Mouse (Mus musculus) urinary bladder, postnatal 14 days (tissue): ENCODE data around the gene Gm21988.

Source experiments
- DNase-seq: peaks from one replicate; pipeline ENCODE4 v3.0.0; 2021; ENCODE audit warnings: low spot score

Gene Gm21988

GRCm38 (mm10) chr11:70218039-70218438 is 21.6 kb downstream of the Gm21988 start:
- DNase-seq, result no peak

DNA sequence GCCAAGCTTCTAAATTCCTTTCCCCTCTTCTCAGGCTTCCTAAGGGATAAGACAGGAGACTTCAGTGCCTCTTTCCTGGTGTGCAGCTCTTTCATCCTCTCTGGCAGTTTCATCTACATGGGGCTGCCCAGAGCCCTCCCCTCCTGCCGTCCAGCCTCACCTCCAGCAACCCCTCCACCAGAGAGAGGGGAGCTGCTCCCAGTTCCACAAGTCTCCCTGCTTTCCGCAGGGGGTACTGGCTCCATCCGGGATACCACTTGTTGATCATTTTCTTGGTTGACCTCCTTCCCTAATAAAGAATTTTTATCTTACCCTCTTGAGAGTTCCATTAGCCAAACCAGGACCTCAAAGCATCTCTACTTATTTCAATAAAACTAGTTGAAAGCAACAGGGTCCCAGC is 23.5 kb downstream of the Gm21988 start:
- DNase-seq, result no peak

GRCm38 (mm10) chr11:70215301-70215700 is 24.3 kb downstream of the Gm21988 start:
- no peak for DNase-seq

GRCm38 (mm10) chr11:70214856-70215209 is 24.8 kb downstream of the Gm21988 start:
- no peak for DNase-seq

- DNase-seq, result no peak
Observed at GRCm38 (mm10) chr11:70214191-70214855, 25.3 kb downstream of the Gm21988 start.

DNA sequence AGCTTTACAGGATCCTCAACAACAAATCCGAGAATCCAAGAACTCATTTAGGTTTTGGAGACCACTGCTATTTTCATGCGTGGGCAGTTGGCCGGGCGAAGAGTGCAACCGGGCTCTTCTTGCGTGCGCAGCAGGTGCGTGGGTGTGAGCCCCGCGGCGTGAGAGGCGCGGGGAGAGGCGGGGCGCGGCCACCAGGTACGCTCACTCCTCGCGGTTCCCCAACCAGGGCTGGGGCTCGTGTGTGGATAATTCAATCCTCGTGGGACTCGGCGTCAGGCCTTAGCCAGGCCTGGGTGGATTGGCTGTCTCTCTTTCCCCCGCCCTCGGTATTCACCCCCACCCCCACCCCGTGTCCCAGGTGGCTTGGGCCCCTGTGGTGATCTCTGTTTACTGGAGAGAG is 25.9 kb downstream of the Gm21988 start:
- DNase-seq, result no peak

GRCm38 (mm10) chr11:70212896-70213295 is 26.7 kb downstream of the Gm21988 start:
- DNase-seq, result peak; percentile 82

DNA sequence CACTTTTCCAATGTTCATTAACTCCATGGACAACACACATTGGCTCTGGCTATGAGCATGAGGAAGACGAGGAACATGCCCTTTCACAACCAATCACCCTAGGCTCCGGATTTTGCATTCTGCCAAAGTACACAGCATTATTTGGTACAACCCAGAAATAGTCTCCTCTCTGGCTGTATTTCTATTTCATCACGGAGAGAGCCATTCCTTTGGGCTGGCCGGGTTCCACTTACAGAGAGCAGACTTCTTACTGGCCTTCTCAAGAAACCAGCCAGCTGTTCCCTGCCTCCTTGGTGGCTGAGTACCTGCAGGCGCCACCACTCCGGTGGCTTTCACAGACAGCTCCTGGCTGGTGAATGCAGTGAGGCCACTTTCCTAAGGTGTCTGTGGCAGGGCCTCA is 27.2 kb downstream of the Gm21988 start, which contains the start of gene Slc16a11:
TSS of gene Slc16a11 (plus strand) at position 330 of the 400 bp plus-strand sequence.
- DNase-seq, result no peak

DNA sequence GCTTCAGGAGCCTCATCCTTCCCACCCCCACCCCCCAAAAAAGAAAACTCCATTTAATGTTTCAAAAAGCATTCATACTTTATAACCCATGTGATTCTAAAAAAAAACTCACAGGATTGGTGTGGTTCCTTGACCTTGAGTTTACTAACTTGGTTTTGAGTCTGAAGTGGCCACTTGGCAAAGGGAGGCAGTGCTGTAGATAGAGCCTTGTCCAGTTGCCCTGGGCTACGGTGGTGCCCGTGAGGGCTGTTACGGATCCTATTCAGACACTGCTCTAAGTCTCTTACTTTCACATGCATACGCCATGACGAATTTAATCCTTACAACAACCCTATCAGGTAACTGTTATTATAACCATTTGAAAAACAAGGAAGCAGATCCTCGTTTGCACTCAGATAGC is 27.7 kb downstream of the Gm21988 start:
- no peak for DNase-seq

- DNase-seq, result no peak
Observed at GRCm38 (mm10) chr11:70210681-70211080, 28.9 kb downstream of the Gm21988 start.

DNA sequence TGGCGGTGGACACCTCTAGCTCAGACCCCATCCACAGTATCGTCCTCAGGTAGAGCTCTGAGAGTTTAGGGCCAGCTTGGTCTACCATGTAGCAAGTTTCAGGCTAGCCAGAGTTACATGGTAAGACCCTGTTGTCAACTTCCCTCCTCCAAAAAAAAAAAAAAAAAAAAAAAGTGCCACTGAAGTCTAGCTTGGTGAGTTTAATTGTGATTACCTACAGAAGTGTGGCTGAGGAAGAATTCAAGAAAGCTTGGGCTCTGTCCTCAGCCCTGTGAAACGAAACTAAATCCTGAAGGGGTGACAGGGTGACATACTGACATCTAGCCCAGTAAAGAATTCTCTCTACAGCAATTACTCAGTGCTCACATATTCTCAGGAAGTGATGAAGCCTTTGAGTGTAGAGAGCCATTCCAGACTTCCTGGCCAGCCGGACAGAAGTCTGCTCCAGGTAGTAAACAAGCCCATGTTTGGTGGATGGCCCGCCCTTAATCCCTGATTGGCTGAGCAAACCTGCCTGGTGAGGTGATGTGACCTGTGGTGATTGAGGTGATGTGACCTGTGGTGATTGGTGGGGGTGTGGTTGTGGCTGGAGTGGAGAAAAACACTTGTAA is 30.7 kb downstream of the Gm21988 start:
- DNase-seq, result no peak

GRCm38 (mm10) chr11:70207283-70207682 is 32.3 kb downstream of the Gm21988 start:
- DNase-seq, result no peak

- no peak for DNase-seq
Observed at GRCm38 (mm10) chr11:70206801-70207200, 32.8 kb downstream of the Gm21988 start.

GRCm38 (mm10) chr11:70201691-70202090 is 37.9 kb downstream of the Gm21988 start:
- peak; percentile 92 for DNase-seq

GRCm38 (mm10) chr11:70200036-70200608 is 39.5 kb downstream of the Gm21988 start:
- DNase-seq, result no peak

DNA sequence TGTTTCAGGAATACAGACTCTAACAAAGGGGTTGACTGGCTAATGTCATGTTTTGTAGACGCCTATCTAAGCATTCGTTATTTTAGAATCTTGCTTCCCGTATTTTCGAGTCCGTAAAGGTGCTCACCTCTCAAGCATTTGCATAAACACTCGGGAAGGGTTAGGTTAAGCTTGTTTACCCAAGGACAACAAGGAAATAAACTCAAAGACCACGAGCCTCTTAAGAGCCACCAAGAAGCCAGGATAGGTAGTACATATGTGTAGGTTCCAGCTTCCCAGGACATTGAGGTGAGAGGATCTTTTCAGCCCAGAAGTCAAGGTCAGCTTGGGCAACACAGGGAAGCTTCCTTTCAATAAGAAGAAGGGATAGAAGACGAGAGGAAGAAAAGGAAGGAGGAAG is 40.5 kb downstream of the Gm21988 start:
- DNase-seq, result no peak

GRCm38 (mm10) chr11:70198332-70198731 is 41.3 kb downstream of the Gm21988 start:
- no peak for DNase-seq

DNA sequence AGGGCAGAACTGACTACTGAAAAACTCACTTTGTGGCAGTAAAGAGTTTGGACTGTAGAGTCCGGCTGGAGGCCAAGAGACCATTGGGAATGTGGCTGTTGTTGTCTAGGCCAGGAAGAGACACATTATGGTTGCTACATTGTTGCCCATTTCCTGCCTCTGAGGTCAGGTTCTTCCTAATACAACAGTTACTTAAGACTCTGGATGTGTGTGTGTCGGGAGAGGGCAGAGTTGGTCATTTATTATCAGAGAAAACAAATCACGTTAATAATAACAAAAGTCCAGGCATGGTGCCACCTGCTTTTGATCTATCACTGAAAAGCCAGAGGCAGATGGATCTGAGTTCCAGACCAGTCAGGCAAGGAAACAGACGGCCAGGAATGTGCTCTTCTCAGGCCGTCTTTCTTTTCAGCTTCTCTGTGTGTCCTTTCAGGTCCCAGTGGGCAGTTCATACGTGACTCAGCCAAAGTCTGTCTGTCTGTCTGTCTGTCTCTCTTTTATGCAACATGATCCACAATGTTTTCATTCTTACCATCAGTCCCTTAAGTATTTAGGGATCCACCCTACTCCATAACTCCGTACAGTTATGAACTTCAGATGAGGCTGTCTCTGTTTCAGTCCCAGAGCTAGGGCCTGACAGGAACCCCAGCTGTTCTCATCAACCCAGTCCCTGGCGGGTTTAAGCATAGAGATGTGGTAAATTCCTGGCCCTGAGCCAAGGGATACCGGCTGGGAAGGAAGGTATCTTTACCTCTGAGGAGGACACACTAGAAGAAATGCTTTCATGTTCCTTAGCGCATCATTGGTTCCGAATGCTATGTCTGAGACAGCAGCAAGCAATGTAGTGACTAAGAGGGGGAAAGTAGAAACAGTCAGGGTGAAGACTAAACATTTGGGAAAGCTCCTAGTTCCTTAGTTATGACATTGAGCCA is 46.0 kb downstream of the Gm21988 start:
- DNase-seq, result no peak

GRCm38 (mm10) chr11:70192157-70192556 is 47.5 kb downstream of the Gm21988 start:
- no peak for DNase-seq

GRCm38 (mm10) chr11:70191188-70191587 is 48.4 kb downstream of the Gm21988 start:
- DNase-seq, result no peak

DNA sequence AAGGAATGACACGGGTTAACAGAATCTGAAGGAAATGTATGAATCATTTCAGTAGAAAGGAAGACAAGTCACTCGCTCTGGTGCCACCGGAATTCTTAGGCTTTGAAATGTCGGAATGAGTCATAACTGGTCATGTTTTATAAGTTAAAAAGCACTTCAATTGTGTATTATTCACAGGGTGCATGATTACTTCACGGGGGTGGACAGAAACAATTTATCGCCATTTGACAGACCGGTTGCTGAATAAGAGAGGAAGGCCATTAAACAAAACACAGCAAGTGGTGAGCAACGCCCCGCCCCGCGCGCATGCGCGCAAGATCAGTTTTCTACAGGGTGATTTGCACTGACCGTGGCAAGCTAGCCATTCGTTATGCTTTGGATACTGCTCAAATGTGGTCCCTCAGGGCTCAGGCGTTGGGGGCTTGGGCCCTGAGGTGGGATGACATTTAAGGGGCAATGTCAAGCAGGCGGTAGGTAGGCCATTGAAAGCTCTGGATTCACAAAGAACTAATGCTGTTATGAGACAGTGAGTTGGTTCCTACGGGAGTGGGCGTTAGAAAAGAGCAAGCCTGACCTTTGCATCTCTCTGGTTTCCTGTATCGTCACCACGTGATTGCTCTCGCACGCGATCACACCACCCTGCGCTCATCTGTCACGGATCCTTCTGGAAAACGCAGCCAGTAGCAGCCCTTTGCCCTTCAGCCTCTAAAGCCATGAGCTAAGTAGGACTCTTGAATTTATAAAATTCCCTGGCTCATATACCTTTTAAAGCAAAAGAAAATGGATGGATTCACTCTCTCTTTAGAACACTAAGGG is 50.1 kb downstream of the Gm21988 start:
- peak; percentile 44 for DNase-seq
